Mouse (Mus musculus) forebrain, embryonic 13.5 days (tissue): ENCODE data around the gene Ube2u. TPM values are rescaled to one million over a fixed set of nuclear protein-coding genes. Genes with fewer than 3 reads are reported as not detected.

ENCODE experiments used
- ATAC-seq: fragments of 200-750 bp; cut with Nextera tagmentation; 2 replicates; pipeline ENCODE4 v1.8.0; 2017
- H3K27ac ChIP-seq: fragments of 300-500 bp; sonication (generic); 2 replicates; pipeline ENCODE4 v1.5.1; 2015; ENCODE audit warnings: inconsistent platforms, mild to moderate bottlenecking, moderate library complexity
- H3K27me3 ChIP-seq: fragments of 300-500 bp; sonication (generic); 2 replicates; pipeline ENCODE4 v1.6.1; 2015; ENCODE audit warnings: mild to moderate bottlenecking, inconsistent platforms
- H3K36me3 ChIP-seq: fragments of 300-500 bp; sonication (generic); 2 replicates; pipeline ENCODE4 v1.6.1; 2015; ENCODE audit warnings: mild to moderate bottlenecking, inconsistent platforms; ENCODE audit not compliant: poor library complexity, severe bottlenecking
- H3K4me1 ChIP-seq: fragments of 300-500 bp; sonication (generic); 2 replicates; pipeline ENCODE4 v1.6.1; 2015; ENCODE audit warnings: inconsistent platforms
- H3K4me2 ChIP-seq: fragments of 300-500 bp; sonication (generic); 2 replicates; pipeline ENCODE4 v1.6.1; 2015; ENCODE audit warnings: inconsistent platforms, mild to moderate bottlenecking, moderate library complexity
- H3K4me3 ChIP-seq: fragments of 300-500 bp; sonication (generic); 2 replicates; pipeline ENCODE4 v1.5.1; 2015; ENCODE audit warnings: mild to moderate bottlenecking, inconsistent platforms
- H3K9ac ChIP-seq: fragments of 300-500 bp; sonication (generic); 2 replicates; pipeline ENCODE4 v1.6.1; 2015; ENCODE audit warnings: mild to moderate bottlenecking, inconsistent platforms
- H3K9me3 ChIP-seq: fragments of 300-500 bp; sonication (generic); replicated peaks from 2 replicates; pipeline ENCODE4 v1.6.1; 2016; ENCODE audit warnings: inconsistent platforms
- WGBS: fragments of 180-500 bp; shearing (Covaris S2); methylation state at CpG from one replicate; pipeline ENCODE4 v1.1.7; 2015; 5-methylcytosine and 5-hydroxymethylcytosine counted together
- polyA plus RNA-seq: library from polyadenylated mRNA; unstranded; fragments of >200 nt; fragmentation: Nextera tagmentation; extraction: Ambion mirVana; gene quantifications from 2 replicates; pipeline ENCODE4 v1.2.1, GENCODE M21; 2015

Ube2u gene
- polyA plus RNA-seq, 1 experiment from 2014 or later, result 0.56 TPM

DNA sequence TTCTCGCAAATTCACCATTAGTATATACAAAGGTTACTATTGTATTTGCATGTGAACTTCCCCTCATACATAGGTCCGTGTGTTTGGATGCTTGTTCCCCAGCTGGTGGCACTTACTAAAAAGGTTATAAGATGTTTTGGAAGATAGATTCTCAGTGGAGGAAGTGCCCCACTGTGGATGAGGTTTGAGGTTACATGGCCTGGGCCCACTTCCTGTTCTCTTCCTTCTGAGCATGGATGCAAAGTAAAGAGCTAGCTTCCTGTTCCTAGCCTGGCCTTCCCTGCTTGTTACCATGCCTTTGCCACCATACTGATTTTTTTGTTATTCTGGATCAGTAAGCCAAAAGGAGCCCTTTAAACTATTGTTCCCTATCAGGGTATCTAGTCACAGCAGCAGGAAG, 24.7 kb downstream of the Ube2u start:
- Histone ChIP-seq H3K4me3 (no peak overlapping the region), H3K9ac (no peak overlapping the region), H3K36me3 (no peaks in the 10 kb centered on the region), H3K4me1 (no peaks in the 10 kb centered on the region), H3K4me2 (no peak overlapping the region), H3K9me3 (no peaks in the 10 kb centered on the region), H3K27ac (no peak overlapping the region), H3K27me3 (no peaks in the 10 kb centered on the region)
- ATAC-seq, result no peak
- 94% methylated on average over 2 of the region's 2 CpGs for WGBS

DNA sequence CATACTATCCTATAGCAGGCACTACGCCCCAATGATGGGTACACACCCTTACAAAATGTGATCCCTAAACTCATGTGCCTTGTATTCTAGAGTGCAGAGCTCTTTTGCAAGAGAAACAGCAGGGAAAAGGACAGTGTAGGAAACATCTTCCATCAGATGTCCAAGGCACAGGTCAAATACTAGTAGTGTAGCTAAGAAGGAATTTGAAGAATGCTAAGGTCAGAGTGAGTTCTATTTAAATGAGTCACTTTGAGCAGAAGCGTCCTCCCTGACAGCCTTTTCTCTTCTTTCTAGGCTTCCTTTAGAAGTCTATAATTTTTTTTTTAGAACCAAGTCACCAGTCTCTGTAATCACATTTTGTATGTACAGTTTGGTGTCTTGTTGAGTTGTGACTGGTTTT, 39.0 kb downstream of the Ube2u start:
- Histone ChIP-seq H3K9me3 (no peaks in the 10 kb centered on the region), H3K9ac (no peak overlapping the region), H3K27me3 (no peaks in the 10 kb centered on the region), H3K4me1 (no peaks in the 10 kb centered on the region), H3K4me3 (no peak overlapping the region), H3K4me2 (no peak overlapping the region), H3K27ac (no peak overlapping the region), H3K36me3 (no peaks in the 10 kb centered on the region)
- whole genome bisulfite sequencing, result 83% methylated on average over 2 of the region's 2 CpGs
- ATAC-seq, result no peak

DNA sequence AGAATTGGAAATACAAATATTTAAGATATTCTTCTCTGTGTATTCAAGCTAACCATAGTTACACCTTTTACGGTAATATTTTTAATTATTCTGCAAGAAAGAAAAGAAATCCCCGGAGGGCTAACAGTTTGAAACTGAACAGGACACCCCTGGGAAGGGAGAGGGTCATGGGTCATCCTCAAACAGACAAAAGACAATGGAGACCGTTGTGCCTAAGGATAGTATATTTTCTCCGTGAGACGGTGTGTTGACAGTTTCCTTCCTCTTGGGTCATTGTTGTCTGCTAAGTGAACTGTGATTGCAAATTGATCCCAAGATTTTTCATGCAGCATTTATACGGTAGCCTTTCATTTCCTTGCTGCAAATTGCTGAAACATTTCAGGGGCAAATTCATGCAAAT, 43.9 kb downstream of the Ube2u start:
- ATAC-seq, result no peak
- WGBS, result 24% methylated on average over 6 of the region's 6 CpGs
- H3K9me3 ChIP-seq, result no peaks in the 10 kb centered on the region
- H3K4me2 ChIP-seq, result no peak overlapping the region
- H3K27ac ChIP-seq, result no peak overlapping the region
- H3K4me3 ChIP-seq, result no peak overlapping the region
- H3K36me3 ChIP-seq, result no peaks in the 10 kb centered on the region
- peaks cover 17% of the 10 kb centered on the region for H3K27me3 ChIP-seq
- no peak overlapping the region for H3K9ac ChIP-seq
- H3K4me1 ChIP-seq, result peaks cover 10% of the 10 kb centered on the region

DNA sequence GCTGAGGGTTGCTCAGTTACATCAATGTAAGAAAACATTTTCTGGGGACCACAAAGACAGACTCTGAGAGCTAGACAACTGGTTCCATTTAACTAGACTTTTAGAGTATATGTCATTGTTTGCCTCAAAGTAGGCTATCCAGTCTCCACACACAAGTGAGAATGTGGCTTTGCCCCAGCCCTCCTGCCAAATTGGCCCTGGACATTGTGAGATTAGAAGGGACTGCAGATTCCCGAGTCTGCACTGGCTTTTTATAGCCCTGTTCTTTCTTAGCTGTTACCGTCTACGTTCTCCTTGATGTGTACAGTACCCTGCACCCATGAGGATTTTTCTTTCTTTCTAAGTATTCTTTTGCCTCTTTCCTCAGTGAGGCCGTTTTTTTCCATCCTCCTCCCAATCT, 46.1 kb downstream of the Ube2u start:
- Histone ChIP-seq H3K27ac (no peak overlapping the region), H3K4me3 (no peak overlapping the region), H3K9me3 (no peaks in the 10 kb centered on the region), H3K36me3 (no peaks in the 10 kb centered on the region), H3K9ac (no peak overlapping the region), H3K27me3 (peaks cover 30% of the 10 kb centered on the region), H3K4me2 (no peak overlapping the region), H3K4me1 (peaks cover 17% of the 10 kb centered on the region)
- no peak for ATAC-seq
- WGBS, result 31% methylated on average over 4 of the region's 4 CpGs

DNA sequence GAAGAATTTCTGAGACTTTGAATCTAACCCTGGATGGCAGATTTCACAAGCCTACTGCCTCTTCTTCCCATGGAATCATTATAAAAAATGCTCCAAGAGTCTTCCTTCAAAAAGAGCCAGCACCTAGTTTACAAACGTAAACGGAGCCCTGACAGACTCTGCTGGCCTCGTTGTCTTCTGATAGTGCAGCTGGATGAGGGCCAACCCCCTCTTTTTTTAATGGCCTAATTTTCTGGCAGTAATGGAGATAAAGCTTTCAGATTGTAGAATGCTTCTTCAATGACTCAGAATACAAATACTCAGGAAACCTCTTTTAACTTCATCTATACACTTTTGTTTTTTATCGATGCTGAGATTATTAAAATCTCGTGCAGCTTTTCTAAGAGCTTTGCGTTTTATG, 47.6 kb downstream of the Ube2u start:
- peaks cover 30% of the 10 kb centered on the region for H3K27me3 ChIP-seq
- no peak overlapping the region for H3K4me2 ChIP-seq
- H3K4me3 ChIP-seq, result no peak overlapping the region
- no peaks in the 10 kb centered on the region for H3K36me3 ChIP-seq
- no peak overlapping the region for H3K27ac ChIP-seq
- no peak overlapping the region for H3K9ac ChIP-seq
- ATAC-seq, result no peak
- WGBS, result 39% methylated on average over 6 of the region's 6 CpGs
- H3K4me1 ChIP-seq, result peaks cover 17% of the 10 kb centered on the region
- H3K9me3 ChIP-seq, result no peaks in the 10 kb centered on the region

DNA sequence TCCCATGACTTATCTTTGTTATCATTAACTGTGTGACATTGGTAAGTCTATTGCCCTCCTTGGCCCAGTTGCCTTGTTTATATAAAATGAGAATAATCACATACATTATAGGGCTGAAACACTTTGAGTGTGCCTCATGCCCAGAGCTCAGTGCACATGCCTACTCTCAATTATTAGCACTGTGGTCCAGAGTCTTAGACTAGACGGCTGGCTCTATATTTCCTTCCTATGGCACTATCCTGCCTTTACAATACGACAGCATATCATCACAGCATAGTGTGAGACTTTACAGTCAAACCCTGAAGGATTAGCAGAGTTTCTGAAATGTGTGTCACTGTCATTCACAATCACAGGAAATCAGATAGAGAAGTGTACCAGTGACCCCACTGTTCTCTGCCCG, 48.4 kb downstream of the Ube2u start:
- H3K4me1 ChIP-seq, result peaks cover 17% of the 10 kb centered on the region
- ATAC-seq, result 0 out of 2 replicates have a peak, but pooled peaks have one; percentile 33
- H3K27me3 ChIP-seq, result peaks cover 30% of the 10 kb centered on the region
- no peak overlapping the region for H3K9ac ChIP-seq
- H3K27ac ChIP-seq, result no peak overlapping the region
- H3K36me3 ChIP-seq, result no peaks in the 10 kb centered on the region
- H3K4me2 ChIP-seq, result peak overlapping the region; percentile 51
- H3K4me3 ChIP-seq, result no peak overlapping the region
- WGBS, result 28% methylated on average over 3 of the region's 3 CpGs
- H3K9me3 ChIP-seq, result no peaks in the 10 kb centered on the region

DNA sequence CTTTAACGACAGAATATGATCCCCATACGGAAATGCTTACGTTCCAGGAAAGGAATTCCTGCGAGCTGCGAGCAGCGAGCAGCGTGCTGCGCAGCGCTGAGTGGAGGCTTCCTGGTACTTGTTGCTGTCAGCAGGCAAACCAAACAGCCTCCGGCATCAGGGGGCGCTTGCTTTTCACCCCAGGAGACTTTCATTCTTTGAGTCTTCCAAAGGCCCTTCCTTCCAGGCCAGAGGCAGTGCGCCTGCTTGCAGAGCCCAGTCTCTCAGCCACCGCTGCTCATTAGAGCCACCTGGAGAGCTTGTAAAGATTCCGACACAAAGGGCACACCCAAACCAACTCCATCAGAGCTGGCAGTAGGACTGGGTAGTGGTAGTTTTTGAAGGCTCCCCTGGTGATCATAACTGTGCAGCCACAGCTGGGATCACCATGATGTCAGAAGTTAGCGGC, 48.9 kb downstream of the Ube2u start:
- 0 out of 2 replicates have a peak, but pooled peaks have one; percentile 27 for ATAC-seq
- H3K27me3 ChIP-seq, result peaks cover 30% of the 10 kb centered on the region
- no peaks in the 10 kb centered on the region for H3K36me3 ChIP-seq
- no peak overlapping the region for H3K27ac ChIP-seq
- no peaks in the 10 kb centered on the region for H3K9me3 ChIP-seq
- no peak overlapping the region for H3K9ac ChIP-seq
- 2% methylated on average over 15 of the region's 15 CpGs for WGBS
- H3K4me1 ChIP-seq, result peaks cover 17% of the 10 kb centered on the region
- peak overlapping the region; percentile 51 for H3K4me2 ChIP-seq
- no peak overlapping the region for H3K4me3 ChIP-seq

DNA sequence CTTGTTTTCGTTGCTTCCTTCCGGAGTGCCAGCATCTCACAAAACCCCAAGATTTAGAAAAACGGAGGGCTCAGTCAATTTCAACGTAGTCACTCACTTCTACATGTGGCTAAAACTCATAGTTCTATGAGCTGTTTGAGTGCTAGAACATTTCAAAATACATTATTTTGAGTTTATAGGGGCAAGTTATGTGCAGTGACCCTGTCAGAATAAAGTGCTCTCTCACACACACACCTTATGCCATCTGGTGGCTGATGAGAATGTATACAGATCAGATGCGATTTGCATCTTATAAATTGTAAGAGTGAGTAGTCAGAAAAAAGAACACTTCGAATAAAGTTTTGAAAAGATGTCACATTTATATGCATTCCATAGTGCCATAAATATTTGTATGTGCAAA, 55.0 kb downstream of the Ube2u start:
- no peaks in the 10 kb centered on the region for H3K9me3 ChIP-seq
- WGBS, result 79% methylated on average over 6 of the region's 6 CpGs
- H3K27me3 ChIP-seq, result peaks cover 2% of the 10 kb centered on the region; the same call in 1 of the 2 replicates
- H3K4me1 ChIP-seq, result no peaks in the 10 kb centered on the region
- H3K27ac ChIP-seq, result no peak overlapping the region
- no peaks in the 10 kb centered on the region for H3K36me3 ChIP-seq
- no peak overlapping the region for H3K9ac ChIP-seq
- no peak for ATAC-seq
- H3K4me2 ChIP-seq, result no peak overlapping the region
- H3K4me3 ChIP-seq, result no peak overlapping the region

DNA sequence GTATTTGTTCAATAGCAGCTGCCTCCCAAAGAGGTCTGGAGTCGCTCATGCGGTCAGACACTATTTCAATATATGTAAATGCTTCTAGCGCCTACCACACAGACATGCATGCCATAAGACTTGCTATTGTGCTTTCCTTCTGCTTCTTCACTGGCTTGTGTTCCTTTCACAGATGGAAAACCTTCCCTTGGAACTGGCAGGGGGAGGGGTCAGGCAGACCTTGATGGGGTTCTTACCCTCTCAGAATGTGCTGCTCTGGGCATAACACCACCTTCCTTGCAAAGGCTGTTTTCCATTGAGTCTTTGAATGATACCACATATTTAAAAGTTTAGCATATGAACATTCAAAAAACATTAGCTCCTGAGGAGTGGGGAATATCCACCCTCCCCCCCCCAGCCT, 56.3 kb downstream of the Ube2u start:
- Histone ChIP-seq H3K4me3 (no peak overlapping the region), H3K36me3 (no peaks in the 10 kb centered on the region), H3K4me2 (no peak overlapping the region), H3K27ac (no peak overlapping the region), H3K9ac (no peak overlapping the region), H3K4me1 (no peaks in the 10 kb centered on the region), H3K27me3 (no peaks in the 10 kb centered on the region), H3K9me3 (no peaks in the 10 kb centered on the region)
- WGBS, result 45% methylated on average over 3 of the region's 3 CpGs
- ATAC-seq, result no peak

DNA sequence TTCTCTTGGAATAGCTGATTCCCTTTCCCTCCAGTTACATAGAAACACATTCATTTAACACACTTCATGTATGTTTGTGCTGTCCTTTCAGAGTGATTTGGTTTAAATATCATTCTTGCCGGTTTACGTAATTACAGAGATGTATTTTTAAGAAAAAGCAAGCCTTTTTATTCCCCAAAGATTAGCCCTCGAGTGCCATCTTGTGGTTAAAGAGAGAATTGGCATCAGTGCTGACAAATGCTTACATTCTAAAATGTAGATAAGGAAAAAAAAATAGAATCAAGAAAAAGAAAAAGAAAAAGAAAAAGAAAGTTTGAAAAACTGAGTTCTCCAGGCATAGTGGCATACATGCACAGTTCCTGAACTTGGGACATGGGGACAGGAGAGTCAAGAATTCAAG, 59.2 kb downstream of the Ube2u start:
- H3K4me2 ChIP-seq, result no peak overlapping the region
- H3K4me3 ChIP-seq, result no peak overlapping the region
- no peak overlapping the region for H3K27ac ChIP-seq
- H3K9ac ChIP-seq, result no peak overlapping the region
- no peaks in the 10 kb centered on the region for H3K36me3 ChIP-seq
- no peaks in the 10 kb centered on the region for H3K9me3 ChIP-seq
- H3K4me1 ChIP-seq, result no peaks in the 10 kb centered on the region
- no peak for ATAC-seq
- 10% methylated on average over 3 of the region's 3 CpGs for WGBS
- H3K27me3 ChIP-seq, result no peaks in the 10 kb centered on the region

DNA sequence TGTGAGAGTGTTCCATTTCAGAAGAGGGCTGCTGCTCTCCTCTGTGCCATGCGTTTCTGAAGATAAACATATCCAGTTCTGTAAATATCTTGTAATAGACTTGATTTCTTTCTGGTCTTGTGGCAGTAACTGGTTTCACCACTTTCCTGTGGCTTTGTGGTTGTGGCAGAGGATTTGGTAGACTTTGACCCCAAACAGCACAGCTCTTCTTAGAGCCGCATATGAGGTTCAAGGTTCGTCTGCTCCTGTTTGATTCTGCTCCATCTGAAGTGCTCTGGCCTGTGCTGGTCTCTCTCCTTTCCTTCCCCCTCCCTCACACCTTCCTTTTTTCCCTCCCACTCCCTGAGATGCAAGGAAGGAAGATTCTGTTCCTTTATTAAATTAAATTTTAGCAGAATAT, 60.8 kb downstream of the Ube2u start:
- Histone ChIP-seq H3K9ac (no peak overlapping the region), H3K9me3 (no peaks in the 10 kb centered on the region), H3K4me2 (no peak overlapping the region), H3K4me3 (no peak overlapping the region), H3K27ac (no peak overlapping the region), H3K4me1 (no peaks in the 10 kb centered on the region), H3K36me3 (no peaks in the 10 kb centered on the region), H3K27me3 (no peaks in the 10 kb centered on the region)
- no peak for ATAC-seq
- WGBS, result 82% methylated on average over 3 of the region's 3 CpGs

DNA sequence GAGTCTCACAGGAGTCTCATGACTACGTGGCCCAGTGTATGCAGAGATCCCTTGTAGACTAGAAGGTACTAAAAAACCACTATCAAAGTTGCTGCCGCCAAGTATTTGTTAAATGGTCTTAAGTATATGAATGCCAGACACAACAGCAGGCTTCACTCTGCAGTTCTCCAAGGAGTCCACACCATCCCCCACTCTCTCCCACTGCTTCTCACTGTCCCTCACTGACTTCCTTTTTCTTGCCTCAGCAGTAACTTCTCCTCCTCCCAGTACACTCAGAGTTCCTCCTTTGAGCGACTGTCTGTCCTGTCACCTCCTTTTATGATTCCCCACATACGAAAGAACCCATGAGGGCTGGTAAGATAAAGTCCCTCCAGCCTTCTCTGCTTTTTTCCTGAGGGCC, 69.3 kb downstream of the Ube2u start:
- no peak overlapping the region for H3K4me3 ChIP-seq
- H3K27me3 ChIP-seq, result no peaks in the 10 kb centered on the region
- H3K27ac ChIP-seq, result no peak overlapping the region
- 74% methylated on average over 4 of the region's 4 CpGs for WGBS
- H3K4me1 ChIP-seq, result no peaks in the 10 kb centered on the region
- no peak overlapping the region for H3K4me2 ChIP-seq
- no peaks in the 10 kb centered on the region for H3K9me3 ChIP-seq
- H3K36me3 ChIP-seq, result no peaks in the 10 kb centered on the region
- no peak for ATAC-seq
- H3K9ac ChIP-seq, result no peak overlapping the region

DNA sequence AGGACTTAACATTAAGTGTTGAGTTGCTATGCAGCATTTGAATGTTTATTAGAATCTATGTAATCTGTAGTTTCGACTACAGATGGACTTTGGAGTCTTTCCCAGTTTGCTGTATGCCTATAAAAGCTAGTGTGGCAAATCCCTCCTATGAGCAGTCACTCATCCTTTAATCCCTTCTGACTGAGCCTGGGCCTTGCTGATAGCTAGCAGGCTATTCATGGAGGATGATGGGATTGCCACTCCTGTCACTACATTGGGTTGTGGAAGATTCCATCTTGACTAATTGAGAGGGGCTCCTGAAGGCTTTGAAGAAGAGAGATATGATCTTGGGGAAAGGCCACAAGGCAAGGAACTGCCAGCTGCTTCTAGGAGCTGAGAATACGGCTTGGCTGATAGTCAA, 74.6 kb downstream of the Ube2u start:
- WGBS, result 93% methylated on average over 2 of the region's 2 CpGs
- no peak for ATAC-seq
- Histone ChIP-seq H3K27ac (no peak overlapping the region), H3K9ac (no peak overlapping the region), H3K4me3 (no peak overlapping the region), H3K27me3 (no peaks in the 10 kb centered on the region), H3K9me3 (no peaks in the 10 kb centered on the region), H3K36me3 (no peaks in the 10 kb centered on the region), H3K4me2 (no peak overlapping the region), H3K4me1 (no peaks in the 10 kb centered on the region)
